Mouse (Mus musculus) right cerebral cortex, adult 2 months (tissue): ENCODE results near the gene Creld2.
A peak's percentile ranks its signal among the peaks of the same experiment; 100 is the strongest.

Experiments
- DNase-seq, 2 experiments: peaks; one replicate each; pipeline ENCODE4 v3.0.0; 2021 to 2022; ENCODE audit warnings: low spot score in 2 of 2

Creld2 gene

DNA sequence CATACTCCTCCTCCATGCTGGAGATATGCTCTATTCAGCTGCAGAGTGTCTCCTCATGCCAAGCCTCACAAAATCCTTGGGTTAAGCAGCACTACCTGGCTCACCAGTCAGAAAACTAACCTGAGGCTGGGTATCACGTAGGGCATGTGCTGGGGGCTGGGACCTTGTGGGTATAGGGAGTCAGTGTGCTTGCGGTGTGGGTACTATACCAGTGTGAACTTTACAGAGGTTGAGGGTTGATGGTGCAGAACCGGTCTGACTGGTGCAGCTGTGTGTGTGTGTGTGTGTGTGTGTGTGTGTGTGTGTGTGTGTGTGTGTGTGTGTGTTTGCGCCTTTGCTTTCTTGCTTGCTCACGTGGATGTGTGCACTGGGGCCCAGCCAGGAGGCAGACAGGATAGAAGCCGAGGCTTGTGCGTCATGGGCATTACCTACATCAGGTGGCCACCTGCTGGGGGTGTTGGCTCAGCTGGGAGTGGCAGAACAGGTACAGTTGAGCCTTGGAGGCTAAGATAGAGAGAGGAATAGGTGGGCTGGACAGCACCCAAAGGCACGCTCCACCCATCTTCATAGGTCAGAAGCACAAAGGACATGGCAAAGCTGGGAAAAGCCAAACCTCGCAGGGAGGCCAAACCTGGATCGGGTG lies 32.2 kb downstream of the Creld2 start:
- DNase-seq = no peak

DNA sequence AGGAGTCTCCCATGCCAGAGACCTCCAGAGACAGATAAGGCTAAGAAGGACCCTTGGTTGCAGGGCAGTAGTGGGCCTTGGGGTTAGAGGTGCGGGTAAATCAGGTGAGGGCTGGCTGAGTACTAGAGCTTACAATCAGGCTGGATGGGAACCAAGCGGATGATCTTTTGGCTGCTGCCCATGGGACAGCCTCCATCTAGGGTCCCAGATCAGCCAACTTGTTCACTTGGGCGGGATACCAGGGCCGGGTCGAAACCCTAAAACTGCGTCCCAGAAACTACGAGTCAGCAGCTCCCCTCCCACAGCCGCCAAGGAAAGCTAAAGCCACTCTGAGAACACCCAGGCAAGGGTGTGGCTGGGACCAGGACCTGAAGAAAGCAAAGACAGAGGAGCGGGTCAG lies 33.7 kb downstream of the Creld2 start:
- DNase-seq = no peak

GRCm38 (mm10) chr15:88854119-88854968 lies 34.9 kb downstream of the Creld2 start:
- no peak for DNase-seq

GRCm38 (mm10) chr15:88854969-88855830 lies 35.8 kb downstream of the Creld2 start:
- DNase-seq = no peak

- DNase-seq = no peak
Measured at GRCm38 (mm10) chr15:88855896-88856417, 36.5 kb downstream of the Creld2 start.

DNA sequence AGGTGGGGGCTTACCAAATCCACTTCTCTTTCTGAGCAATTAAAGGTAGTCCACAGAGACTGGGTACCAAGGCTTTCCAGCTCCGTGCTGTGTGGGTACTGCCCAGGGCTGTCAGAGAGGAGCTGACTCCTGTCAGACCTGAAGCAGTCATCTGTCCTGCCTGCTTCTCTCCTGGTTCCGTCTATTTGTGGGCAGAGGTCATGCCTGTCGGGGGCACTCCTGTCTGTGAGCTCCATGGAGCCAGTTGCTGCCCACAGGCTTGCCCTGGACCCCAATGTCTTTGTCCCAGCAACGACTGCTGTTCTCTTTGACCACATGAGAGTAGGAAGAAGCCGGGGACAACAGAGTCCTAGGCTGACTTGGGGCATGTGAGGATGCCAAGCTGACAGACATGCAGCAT lies 37.2 kb downstream of the Creld2 start:
- no peak for DNase-seq

DNA sequence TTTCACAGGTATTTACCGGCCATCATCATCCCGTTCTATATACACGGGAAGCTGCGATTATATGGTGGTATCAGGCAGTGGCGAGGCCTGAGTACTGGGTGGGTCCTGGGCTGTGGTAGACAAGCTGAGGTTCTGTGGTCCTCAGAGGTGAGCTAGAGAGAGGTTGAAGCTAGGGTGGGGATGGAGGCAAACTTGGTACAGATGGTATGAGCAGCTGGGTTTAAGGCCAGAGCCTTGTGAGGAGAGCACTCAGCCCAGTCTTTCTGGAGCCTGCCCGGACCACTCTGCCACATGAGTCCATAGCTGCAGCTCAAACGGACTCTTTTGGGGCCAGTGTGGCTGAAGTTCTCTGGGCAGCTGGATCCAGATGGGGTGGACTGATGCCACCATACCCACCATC lies 37.9 kb downstream of the Creld2 start:
- no peak for DNase-seq

DNA sequence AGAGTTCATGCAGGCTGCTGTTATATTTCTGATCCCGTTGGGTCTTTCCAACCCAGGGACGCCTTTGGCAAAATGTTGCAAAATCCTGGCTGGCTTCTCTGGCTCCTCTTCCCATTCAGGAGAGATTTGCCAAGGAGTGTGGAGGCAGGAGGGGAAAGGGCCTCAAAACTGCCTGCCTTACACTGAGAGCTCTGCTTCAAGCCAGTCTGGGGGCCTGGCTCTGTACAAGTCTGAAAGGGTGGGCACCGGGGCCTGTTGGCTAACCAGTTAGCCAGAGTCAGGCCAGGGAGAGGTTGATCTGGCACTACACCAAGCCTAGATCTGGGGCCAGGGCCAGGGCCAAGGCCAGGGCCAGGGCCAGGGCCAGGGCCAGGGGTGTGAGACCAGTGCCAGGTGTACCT lies 38.7 kb downstream of the Creld2 start:
- no peak for DNase-seq

- DNase-seq = no peak
Measured at GRCm38 (mm10) chr15:88858707-88859106, 39.3 kb downstream of the Creld2 start.

GRCm38 (mm10) chr15:88859206-88859970 lies 39.9 kb downstream of the Creld2 start:
- DNase-seq = no peak

GRCm38 (mm10) chr15:88860781-88861180 lies 41.3 kb downstream of the Creld2 start:
- no peak for DNase-seq

DNA sequence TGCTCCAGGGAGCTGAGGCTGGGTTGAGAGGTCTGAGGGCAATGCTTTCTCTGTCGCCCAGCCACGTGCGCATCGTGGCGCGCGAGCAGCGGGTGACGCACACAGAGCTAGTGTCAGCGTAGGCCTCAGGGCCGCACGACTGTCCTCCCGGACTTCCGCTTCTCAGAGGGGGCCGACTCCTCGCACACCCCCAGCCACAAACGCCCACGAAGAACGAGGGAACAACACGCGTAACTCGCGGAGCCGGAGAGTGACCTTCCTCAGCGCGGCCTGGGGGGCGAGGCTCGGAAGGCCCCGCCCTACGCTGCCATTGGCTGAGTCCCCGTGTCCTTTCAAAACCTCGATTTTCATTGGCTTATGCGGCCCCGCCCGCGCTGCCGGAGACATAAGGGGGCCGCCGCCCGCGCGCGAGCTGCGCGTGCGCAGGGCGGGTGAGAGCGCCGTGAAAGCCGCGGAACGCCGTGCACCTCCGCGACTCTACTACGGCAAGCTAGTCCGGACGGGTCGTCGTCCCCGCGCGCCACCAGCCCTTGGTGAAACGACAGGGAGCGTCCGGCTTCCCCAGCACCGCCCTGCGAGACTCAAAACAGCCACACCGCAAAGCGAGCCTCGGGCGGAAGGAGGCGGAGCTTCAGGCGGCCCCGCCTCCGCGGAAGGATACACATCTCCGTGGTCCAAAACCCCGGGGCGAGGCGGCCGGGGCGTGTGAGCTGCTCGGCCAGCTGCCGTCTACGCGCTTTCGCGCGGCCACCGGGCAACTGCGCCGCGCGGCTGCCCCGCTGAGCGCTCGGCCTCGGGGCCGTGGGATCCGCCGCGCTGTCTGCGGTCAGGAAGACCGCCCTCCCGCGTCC lies 42.6 kb downstream of the Creld2 start, which contains the start of gene Pim3:
Pim3 (plus strand) TSS at position 415 of the 851 bp plus-strand sequence.
- DNase-seq = peak; percentile 95 to 98

DNA sequence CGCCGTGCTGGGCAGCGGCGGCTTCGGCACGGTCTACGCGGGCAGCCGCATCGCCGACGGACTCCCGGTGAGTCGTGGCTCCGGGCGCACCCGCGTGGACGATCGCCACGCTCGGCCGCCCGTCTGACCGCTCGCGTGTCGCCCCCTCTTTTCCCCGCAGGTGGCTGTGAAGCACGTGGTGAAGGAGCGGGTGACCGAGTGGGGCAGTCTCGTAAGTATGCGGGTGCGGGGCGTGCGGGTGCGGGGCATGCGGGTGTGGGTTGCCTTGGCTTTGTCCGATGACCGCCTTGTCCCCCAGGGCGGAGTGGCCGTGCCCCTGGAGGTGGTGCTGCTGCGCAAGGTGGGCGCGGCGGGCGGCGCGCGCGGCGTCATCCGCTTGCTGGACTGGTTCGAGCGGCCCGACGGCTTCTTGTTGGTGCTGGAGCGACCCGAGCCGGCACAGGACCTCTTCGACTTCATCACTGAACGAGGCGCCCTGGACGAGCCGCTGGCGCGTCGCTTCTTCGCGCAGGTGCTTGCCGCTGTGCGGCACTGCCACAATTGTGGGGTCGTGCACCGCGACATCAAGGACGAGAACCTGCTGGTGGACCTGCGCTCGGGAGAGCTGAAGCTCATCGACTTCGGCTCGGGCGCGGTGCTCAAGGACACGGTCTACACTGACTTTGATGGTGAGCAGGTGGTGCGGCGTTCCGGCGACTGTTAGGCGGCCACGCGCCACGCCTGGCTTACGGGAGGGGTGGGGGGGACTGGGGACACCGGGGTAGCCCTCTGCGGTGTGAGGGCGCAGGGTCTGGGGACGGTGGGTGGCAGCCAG lies 43.6 kb downstream of the Creld2 start:
- DNase-seq = peak; percentile 53 to 67

DNA sequence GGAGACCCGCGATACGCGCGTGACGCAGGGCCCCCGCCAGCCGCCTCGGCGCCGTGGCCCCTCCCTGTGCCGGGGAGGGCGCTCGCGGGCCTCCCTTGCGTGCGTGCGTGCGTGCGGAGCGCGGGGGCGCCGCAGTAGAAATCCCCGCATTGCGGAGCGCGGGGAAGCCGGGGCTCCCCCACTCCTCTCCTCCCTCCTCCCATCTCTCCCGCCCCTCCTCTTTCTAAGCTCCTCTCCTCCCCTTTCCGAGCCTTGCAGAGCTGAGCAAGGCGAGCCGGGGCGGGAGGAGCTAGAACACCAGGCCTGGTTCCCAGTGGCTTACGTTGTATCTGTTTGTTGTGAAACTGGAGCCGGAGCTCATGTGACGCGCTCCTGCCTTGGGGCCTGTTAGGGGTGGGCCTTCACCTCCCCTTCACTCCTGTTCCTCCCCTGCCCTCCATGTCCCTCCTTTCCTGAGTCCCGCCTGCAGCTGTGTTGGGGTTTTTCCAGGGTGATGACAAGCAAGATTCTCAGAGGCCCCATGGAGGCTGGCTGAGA lies 44.3 kb downstream of the Creld2 start:
- DNase-seq = peak; percentile 84 to 87

DNA sequence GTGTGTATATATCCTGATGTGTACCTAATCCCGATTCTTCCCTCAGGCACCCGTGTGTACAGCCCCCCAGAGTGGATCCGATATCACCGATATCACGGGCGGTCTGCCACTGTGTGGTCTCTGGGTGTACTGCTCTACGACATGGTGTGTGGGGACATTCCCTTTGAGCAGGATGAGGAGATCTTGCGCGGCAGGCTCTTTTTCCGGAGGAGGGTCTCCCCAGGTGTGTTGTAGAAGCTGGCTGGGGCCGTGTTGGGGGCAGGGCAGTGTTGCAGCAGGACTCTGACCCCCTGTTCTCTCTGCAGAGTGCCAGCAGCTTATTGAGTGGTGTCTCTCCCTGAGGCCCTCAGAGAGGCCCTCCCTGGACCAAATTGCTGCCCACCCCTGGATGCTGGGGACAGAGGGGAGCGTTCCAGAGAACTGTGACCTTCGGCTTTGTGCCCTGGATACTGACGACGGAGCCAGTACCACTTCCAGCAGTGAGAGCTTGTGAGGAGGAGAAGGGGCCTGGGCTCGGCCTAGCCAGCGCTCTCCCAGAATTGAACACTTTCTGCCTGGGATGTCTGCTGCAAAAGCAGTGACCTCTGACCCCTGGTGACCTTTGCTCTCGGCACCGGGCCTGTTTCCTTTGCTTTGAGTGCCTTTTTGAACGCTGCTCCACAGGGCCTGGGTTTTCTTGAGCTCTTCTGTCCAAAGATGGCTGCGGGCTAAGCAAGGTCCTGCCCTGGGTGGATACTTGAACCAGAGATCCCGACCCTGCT lies 45.0 kb downstream of the Creld2 start:
- no peak for DNase-seq

- DNase-seq = no peak
Measured at GRCm38 (mm10) chr15:88865061-88865460, 45.6 kb downstream of the Creld2 start.

DNA sequence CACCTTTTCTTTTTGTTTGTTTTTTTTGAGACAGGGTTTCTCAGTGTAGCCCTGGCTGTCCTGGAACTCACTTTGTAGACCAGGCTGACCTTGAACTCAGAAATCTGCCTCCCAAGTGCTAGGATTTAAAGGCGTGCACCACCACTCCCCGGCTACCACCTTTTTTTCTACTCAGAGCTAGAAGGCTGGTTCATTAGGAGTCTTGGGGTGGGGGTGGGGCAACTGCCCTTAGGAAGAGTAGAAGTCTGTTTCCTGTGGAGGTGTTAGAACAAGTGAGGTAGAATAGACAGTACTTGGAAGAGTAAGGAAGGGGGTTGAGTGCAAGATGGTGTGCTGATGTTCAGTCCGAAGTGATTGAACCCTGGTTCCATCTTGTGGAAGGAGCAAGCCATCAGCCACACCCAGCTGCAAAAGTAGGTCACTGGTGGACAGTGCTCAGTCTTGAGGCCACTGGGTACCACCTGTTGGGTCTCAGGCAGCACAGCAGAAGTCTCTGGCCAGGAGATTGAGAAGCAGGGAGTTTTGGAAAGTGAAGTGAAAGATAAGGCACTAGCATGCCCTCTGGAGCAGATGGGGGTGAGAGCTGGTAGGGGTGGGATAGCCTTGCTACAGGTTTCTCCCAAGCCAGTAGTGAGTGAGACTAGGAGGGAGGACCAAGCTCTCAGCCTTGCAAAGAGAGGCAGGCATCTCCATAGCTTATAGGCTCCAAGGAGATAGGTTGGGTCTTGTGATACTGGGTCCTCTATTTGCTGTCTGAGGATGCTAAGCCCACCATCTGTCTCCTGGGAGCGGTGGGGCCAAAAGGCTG lies 46.6 kb downstream of the Creld2 start:
- DNase-seq = no peak
